Mouse (Mus musculus) liver, postnatal 0 days (tissue): Measurements from ENCODE around the gene Fbxo21. TPM values are rescaled to one million over a fixed set of nuclear protein-coding genes. Genes with fewer than 3 reads are reported as not detected.

Experiments used
- ATAC-seq: fragments of 200-750 bp; cut with Nextera tagmentation; 2 replicates; pipeline ENCODE4 v1.8.0; 2017; ENCODE audit warnings: mild to moderate bottlenecking, moderate library complexity
- DNase-seq: peaks from one replicate; pipeline ENCODE4 v3.0.0-alpha.2; 2016
- H3K27ac ChIP-seq: fragments of 300-500 bp; sonication (generic); 2 replicates; pipeline ENCODE4 v1.5.1; 2014; ENCODE audit warnings: antibody characterized with exemption, moderate library complexity, mild to moderate bottlenecking, low read depth
- H3K27me3 ChIP-seq: fragments of 300-500 bp; sonication (generic); 2 replicates; pipeline ENCODE4 v1.6.1; 2014; ENCODE audit warnings: low read length, control low read depth, mixed read lengths; ENCODE audit not compliant: insufficient read depth
- H3K36me3 ChIP-seq: fragments of 300-500 bp; sonication (generic); replicated peaks from 2 replicates; pipeline ENCODE4 v1.6.1; 2014; ENCODE audit warnings: mild to moderate bottlenecking, control low read depth, low read length, moderate library complexity, mixed read lengths; ENCODE audit not compliant: insufficient read depth
- H3K4me1 ChIP-seq: fragments of 300-500 bp; sonication (generic); 2 replicates; pipeline ENCODE4 v1.6.1; 2014; ENCODE audit warnings: antibody characterized with exemption, mild to moderate bottlenecking, control low read depth; ENCODE audit not compliant: insufficient read depth
- H3K4me2 ChIP-seq: fragments of 300-500 bp; sonication (generic); 2 replicates; pipeline ENCODE4 v1.6.1; 2014; ENCODE audit warnings: low read depth, mild to moderate bottlenecking, low read length, moderate library complexity, mixed read lengths
- H3K4me3 ChIP-seq: fragments of 300-500 bp; sonication (generic); 2 replicates; pipeline ENCODE4 v1.5.1; 2014; ENCODE audit warnings: low read depth, low read length
- H3K9ac ChIP-seq: fragments of 300-500 bp; sonication (generic); replicated peaks from 2 replicates; pipeline ENCODE4 v1.6.1; 2014; ENCODE audit warnings: mild to moderate bottlenecking, moderate library complexity
- H3K9me3 ChIP-seq: fragments of 300-500 bp; sonication (generic); 2 replicates; pipeline ENCODE4 v1.6.1; 2016; ENCODE audit warnings: mild to moderate bottlenecking, control low read depth, low read length, mixed read lengths
- CTCF ChIP-seq: sonication (generic); IDR thresholded peaks from 2 replicates; pipeline ENCODE4 v1.5.1; 2016; ENCODE audit warnings: antibody characterized with exemption, low read depth
- EP300 ChIP-seq: IDR thresholded peaks from 2 replicates; pipeline ENCODE4 v1.6.1; 2016; ENCODE audit warnings: antibody characterized with exemption, low read depth, mild to moderate bottlenecking
- WGBS: fragments of 180-500 bp; shearing (Covaris S2); extraction: QIAGEN DNeasy Blood & Tissue Kit; methylation state at CpG from one replicate; pipeline ENCODE4 v1.1.7; 2014; ENCODE audit not compliant: insufficient replicate concordance; 5-methylcytosine and 5-hydroxymethylcytosine counted together
- polyA plus RNA-seq: library from polyadenylated mRNA; unstranded; fragments of >200 nt; fragmentation: Nextera tagmentation; extraction: Ambion mirVana; gene quantifications from 2 replicates; pipeline ENCODE4 v1.2.1, GENCODE M21; 2015

Gene Fbxo21
- polyA plus RNA-seq, 1 experiment from 2014 or later = 29.9 TPM

DNA sequence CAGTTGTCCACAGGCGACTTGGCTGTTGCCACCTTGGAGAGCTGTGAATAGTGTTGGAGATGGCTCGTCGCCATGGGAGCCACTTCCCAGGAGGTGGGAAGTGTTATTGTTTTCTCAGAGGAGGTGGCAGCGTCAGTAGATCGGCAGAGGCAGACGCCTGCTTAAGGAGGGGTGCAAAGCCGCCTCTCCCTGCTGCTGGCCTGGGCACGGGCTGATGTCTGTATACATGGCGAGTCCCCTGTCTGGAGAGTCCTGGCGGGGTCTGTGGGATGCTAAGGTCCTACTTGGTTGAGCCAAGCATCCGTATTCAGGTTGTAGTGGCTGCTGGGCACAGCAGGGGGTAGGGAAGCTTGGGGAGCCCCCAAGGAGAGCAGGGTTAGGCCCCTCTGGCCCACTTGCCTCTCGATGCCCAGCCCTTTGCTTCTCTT lies 62.7 kb downstream of the Fbxo21 start:
- Histone ChIP-seq H3K27ac (no peak overlapping the region), H3K4me3 (no peak overlapping the region), H3K4me2 (no peak overlapping the region), H3K27me3 (0 out of 2 replicates have a peak, but pooled peaks cover 3% of the 10 kb centered on the region), H3K9me3 (no peaks in the 10 kb centered on the region), H3K36me3 (no peaks in the 10 kb centered on the region), H3K9ac (no peak overlapping the region), H3K4me1 (no peaks in the 10 kb centered on the region)
- ATAC-seq (no peak), DNase-seq (no peak)
- WGBS = 67% methylated on average over 12 of the region's 12 CpGs
- no peak for TF ChIP-seq CTCF
- no peak for TF ChIP-seq EP300

DNA sequence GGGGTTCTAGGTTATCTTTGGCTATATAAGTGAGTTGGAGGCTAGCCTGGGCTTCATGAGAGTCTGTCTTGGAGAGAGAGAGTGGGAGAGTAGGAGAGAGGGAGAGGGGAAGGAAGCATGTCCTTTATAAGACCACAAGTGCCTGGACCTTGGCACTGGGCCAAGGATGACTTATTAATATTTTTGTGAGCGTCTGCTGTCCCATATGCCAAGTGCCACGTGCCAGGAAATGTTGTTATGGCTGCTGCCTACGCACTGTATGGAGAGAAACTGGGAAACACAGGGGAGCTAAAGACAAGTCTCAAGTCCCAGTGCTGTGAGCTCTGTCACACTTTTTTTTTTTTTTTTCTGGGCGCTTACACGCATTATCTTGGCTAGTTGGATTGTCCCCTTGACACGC lies 66.1 kb downstream of the Fbxo21 start:
- TF ChIP-seq CTCF (no peak), EP300 (no peak)
- 87% methylated on average over 6 of the region's 6 CpGs for WGBS
- Histone ChIP-seq H3K27me3 (no peaks in the 10 kb centered on the region), H3K27ac (no peak overlapping the region), H3K4me3 (no peak overlapping the region), H3K4me1 (no peaks in the 10 kb centered on the region), H3K36me3 (no peaks in the 10 kb centered on the region), H3K9ac (no peak overlapping the region), H3K9me3 (no peaks in the 10 kb centered on the region), H3K4me2 (no peak overlapping the region)
- DNase-seq (no peak), ATAC-seq (no peak)

DNA sequence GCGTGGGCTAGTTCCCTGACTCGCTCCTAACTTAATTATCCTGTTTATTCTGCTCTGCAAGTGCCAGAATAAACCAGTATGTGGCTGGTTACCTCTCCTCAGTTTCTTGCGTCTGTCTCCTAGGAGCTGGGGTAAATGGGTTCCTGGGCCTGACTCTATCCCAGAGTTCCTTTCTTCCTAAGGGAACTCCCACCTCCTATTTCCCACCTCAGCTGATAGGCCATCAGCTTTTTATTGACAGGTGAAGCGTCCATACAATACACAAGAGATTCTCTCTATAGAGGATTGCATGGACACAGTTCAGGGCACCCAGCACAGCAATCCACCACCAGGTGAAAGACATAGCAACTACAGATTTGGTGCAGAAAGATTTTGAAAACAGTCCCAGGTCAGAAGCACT lies 67.2 kb downstream of the Fbxo21 start:
- Histone ChIP-seq H3K9ac (no peak overlapping the region), H3K4me1 (no peaks in the 10 kb centered on the region), H3K27ac (no peak overlapping the region), H3K4me3 (no peak overlapping the region), H3K4me2 (no peak overlapping the region), H3K9me3 (no peaks in the 10 kb centered on the region), H3K27me3 (no peaks in the 10 kb centered on the region), H3K36me3 (no peaks in the 10 kb centered on the region)
- 78% methylated on average over 4 of the region's 4 CpGs for WGBS
- TF ChIP-seq EP300 (no peak), CTCF (no peak)
- DNase-seq (no peak), ATAC-seq (no peak)

DNA sequence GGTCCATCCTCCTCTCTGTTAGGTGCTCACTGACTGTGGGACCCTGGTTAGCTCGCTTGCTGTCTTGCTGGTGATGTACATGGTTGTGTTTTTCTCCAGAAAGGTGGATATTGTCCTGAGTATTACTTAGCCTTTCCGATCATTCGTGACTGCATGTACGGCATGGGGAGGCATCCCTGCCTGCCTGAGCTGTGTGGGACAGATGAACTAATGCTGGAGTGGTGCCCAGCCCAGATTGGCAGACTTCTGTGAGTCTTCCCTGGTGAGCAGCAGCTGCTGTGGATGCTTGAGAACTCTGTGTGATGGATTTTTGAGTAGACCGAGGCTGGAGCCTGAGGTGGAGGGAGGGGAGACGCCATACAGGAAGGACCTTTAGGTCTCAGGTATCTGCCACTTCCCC lies 68.4 kb downstream of the Fbxo21 start:
- Histone ChIP-seq H3K9ac (no peak overlapping the region), H3K4me2 (no peak overlapping the region), H3K9me3 (no peaks in the 10 kb centered on the region), H3K36me3 (no peaks in the 10 kb centered on the region), H3K4me1 (no peaks in the 10 kb centered on the region), H3K27ac (no peak overlapping the region), H3K4me3 (no peak overlapping the region), H3K27me3 (no peaks in the 10 kb centered on the region)
- no peak for DNase-seq
- 74% methylated on average over 6 of the region's 6 CpGs for WGBS
- no peak for ATAC-seq
- TF ChIP-seq CTCF (no peak), EP300 (no peak)

DNA sequence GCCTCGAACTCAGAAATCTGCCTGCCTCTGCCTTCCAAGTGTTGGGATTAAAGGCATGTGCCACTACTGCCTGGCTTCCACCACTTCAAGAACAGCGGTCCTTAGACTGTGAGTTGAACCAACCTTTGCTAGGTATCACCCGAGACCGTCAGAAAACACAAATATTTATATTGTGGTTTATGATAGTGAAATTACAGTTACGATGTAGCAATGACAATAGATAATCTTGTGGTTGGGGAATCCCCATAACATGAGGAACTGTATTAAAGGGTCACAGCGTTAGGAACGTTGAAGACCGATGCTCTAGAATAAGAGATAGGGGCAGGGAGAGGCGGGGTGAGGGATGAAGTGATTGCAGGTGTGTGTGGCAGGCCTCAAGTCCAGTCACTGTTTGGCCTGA lies 68.9 kb downstream of the Fbxo21 start:
- Histone ChIP-seq H3K4me3 (no peak overlapping the region), H3K9ac (no peak overlapping the region), H3K27ac (no peak overlapping the region), H3K4me1 (no peaks in the 10 kb centered on the region), H3K4me2 (no peak overlapping the region), H3K27me3 (no peaks in the 10 kb centered on the region), H3K36me3 (no peaks in the 10 kb centered on the region), H3K9me3 (no peaks in the 10 kb centered on the region)
- no peak for ATAC-seq
- 76% methylated on average over 9 of the region's 9 CpGs for WGBS
- DNase-seq = no peak
- no peak for TF ChIP-seq EP300
- TF ChIP-seq CTCF = no peak

DNA sequence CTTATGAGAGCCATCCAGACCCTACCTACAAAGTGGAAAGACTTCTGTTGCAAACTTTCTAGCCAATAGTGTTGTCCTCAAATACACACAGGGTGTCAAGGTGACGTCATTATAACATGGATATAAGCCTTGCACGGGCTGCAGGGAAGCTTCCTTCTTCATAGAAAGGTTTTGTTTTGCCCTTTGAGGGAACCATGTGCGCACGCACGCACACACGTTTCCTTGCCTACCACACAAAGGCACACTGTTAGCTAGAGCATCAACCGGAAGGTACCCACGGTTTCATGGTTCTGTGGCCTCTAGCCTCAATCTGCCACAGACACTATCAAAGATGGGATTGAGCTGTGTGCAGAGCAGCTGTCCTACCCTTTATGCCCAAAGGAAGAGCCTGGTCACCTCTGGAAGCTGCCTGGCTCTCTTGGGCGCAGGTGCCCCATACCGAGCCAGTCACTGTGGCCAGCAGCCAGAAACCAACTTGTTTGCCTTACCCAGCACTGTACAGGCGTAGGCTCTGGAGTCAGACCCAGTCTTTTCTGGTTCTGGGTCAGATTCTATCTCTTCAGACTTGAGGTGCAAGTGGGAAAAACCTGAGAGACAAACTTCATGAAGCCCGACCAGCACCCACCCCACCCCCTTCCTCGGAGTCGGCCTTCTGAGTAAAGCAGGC lies 70.7 kb downstream of the Fbxo21 start:
- H3K27ac ChIP-seq = no peak overlapping the region
- no peak overlapping the region for H3K4me3 ChIP-seq
- H3K36me3 ChIP-seq = no peaks in the 10 kb centered on the region
- no peaks in the 10 kb centered on the region for H3K27me3 ChIP-seq
- no peaks in the 10 kb centered on the region for H3K4me1 ChIP-seq
- no peak for TF ChIP-seq EP300
- no peak for TF ChIP-seq CTCF
- no peak overlapping the region for H3K9ac ChIP-seq
- H3K9me3 ChIP-seq = no peaks in the 10 kb centered on the region
- H3K4me2 ChIP-seq = no peak overlapping the region
- DNase-seq (no peak), ATAC-seq (no peak)
- 78% methylated on average over 14 of the region's 14 CpGs for WGBS
